Mouse (Mus musculus): ENCODE data around the gene Mipep.

Gene Mipep

GRCm38 (mm10) chr14:60757722-60758121, 26.7 kb upstream of the Mipep start:
- no peak for DNase-seq

- no peak for DNase-seq
Observed at GRCm38 (mm10) chr14:60759097-60759496, 25.3 kb upstream of the Mipep start.

GRCm38 (mm10) chr14:60761801-60762200, 22.6 kb upstream of the Mipep start:
- DNase-seq: no peak

- DNase-seq: no peak
Observed at GRCm38 (mm10) chr14:60762754-60763153, 21.6 kb upstream of the Mipep start.

GRCm38 (mm10) chr14:60763746-60764145, 20.6 kb upstream of the Mipep start:
- no peak for DNase-seq

- DNase-seq: no peak
Observed at GRCm38 (mm10) chr14:60764526-60764925, 19.8 kb upstream of the Mipep start.

- DNase-seq: peak; percentile 52
Observed at GRCm38 (mm10) chr14:60765025-60765424, 19.3 kb upstream of the Mipep start.

GRCm38 (mm10) chr14:60767884-60768283, 16.5 kb upstream of the Mipep start, which contains the start of gene C1qtnf9:
Gene C1qtnf9, plus strand, starts transcription at chr14:60768134.
- no peak for DNase-seq

GRCm38 (mm10) chr14:60769340-60769739, 15.0 kb upstream of the Mipep start:
- DNase-seq: peak; percentile 21

GRCm38 (mm10) chr14:60770594-60770993, 13.8 kb upstream of the Mipep start:
- DNase-seq: no peak

GRCm38 (mm10) chr14:60771057-60771456, 13.3 kb upstream of the Mipep start:
- DNase-seq: peak; percentile 84

GRCm38 (mm10) chr14:60773476-60773875, 10.9 kb upstream of the Mipep start:
- DNase-seq: no peak

GRCm38 (mm10) chr14:60776521-60776920, 7.9 kb upstream of the Mipep start:
- DNase-seq: no peak

- no peak for DNase-seq
Observed at GRCm38 (mm10) chr14:60777485-60777919, 6.9 kb upstream of the Mipep start.

- DNase-seq: no peak
Observed at GRCm38 (mm10) chr14:60779198-60779597, 5.2 kb upstream of the Mipep start.

- no peak for DNase-seq
Observed at GRCm38 (mm10) chr14:60782121-60782656, 2.2 kb upstream of the Mipep start.

GRCm38 (mm10) chr14:60783196-60783595, 1.2 kb upstream of the Mipep start:
- DNase-seq: no peak

GRCm38 (mm10) chr14:60790103-60790502, 5.7 kb downstream of the Mipep start:
- DNase-seq: peak; percentile 74

- no peak for DNase-seq
Observed at GRCm38 (mm10) chr14:60796600-60797322, 12.4 kb downstream of the Mipep start.

- no peak for DNase-seq
Observed at GRCm38 (mm10) chr14:60797596-60797995, 13.2 kb downstream of the Mipep start.

- no peak for DNase-seq
Observed at GRCm38 (mm10) chr14:60798721-60799120, 14.3 kb downstream of the Mipep start.

GRCm38 (mm10) chr14:60799762-60800728, 15.7 kb downstream of the Mipep start:
- peak; percentile 61 for DNase-seq

GRCm38 (mm10) chr14:60802026-60802425, 17.7 kb downstream of the Mipep start:
- DNase-seq: peak; percentile 55
